Mouse (Mus musculus): ENCODE measurements around the gene Hs3st3b1.

- TF ChIP-seq CTCF (IDR thresholded peaks at IDR 0.05; ENCODE audit: extremely low read depth, insufficient read depth, insufficient read length, insufficient replicate concordance) (no peak), POLR2A (IDR thresholded peaks at IDR 0.05; ENCODE audit: low read depth, low read length) (no peak)
These were observed 20.1 kb upstream of the Hs3st3b1 start for GRCm38 (mm10) chr11:63942177-63942576.

Data from spleen, adult 2 months (tissue).